Mouse (Mus musculus): Measurements from ENCODE around the gene Tarbp2.

GRCm38 (mm10) chr15:102516728-102517404 lies 1.1 kb upstream of the Tarbp2 start, which contains the start of gene Map3k12:
- no peak for TF ChIP-seq POLR2A (IDR thresholded peaks at IDR 0.05; ENCODE audit: borderline replicate concordance, control insufficient read depth, low read depth, low read length)
- no peak for TF ChIP-seq CTCF (IDR thresholded peaks at IDR 0.05; ENCODE audit: control insufficient read depth, insufficient read depth, low read length)
